Mouse (Mus musculus) frontal cortex, postnatal 14 days (tissue): ENCODE measurements around the gene Nr5a1.

ENCODE experiments used
- DNase-seq, 2 experiments: peaks; one replicate each; pipeline ENCODE4 v3.0.0; 2022; ENCODE audit warnings: low spot score in 2 of 2

Gene Nr5a1

GRCm38 (mm10) chr2:38714324-38714723 lies at the start of gene Nr5a1:
TSS of gene Nr5a1 (minus strand) at chr2:38714542.
- DNase-seq, result no peak

- DNase-seq, result no peak
Measured at GRCm38 (mm10) chr2:38739847-38740246, 25.5 kb upstream of the Nr5a1 start.

GRCm38 (mm10) chr2:38739410-38739809 lies 25.1 kb upstream of the Nr5a1 start:
- DNase-seq, result peak; percentile 20 to 78

- no peak for DNase-seq
Measured at GRCm38 (mm10) chr2:38738601-38739301, 24.4 kb upstream of the Nr5a1 start.

- DNase-seq, result no peak
Measured at GRCm38 (mm10) chr2:38735740-38736139, 21.4 kb upstream of the Nr5a1 start.

GRCm38 (mm10) chr2:38734721-38735120 lies 20.4 kb upstream of the Nr5a1 start:
- no peak for DNase-seq

GRCm38 (mm10) chr2:38730331-38730827 lies 16.0 kb upstream of the Nr5a1 start:
- no peak for DNase-seq

GRCm38 (mm10) chr2:38725427-38725826 lies 11.1 kb upstream of the Nr5a1 start:
- no peak for DNase-seq

- DNase-seq, result no peak
Measured at GRCm38 (mm10) chr2:38723378-38723777, 9.0 kb upstream of the Nr5a1 start.

GRCm38 (mm10) chr2:38722076-38722475 lies 7.7 kb upstream of the Nr5a1 start:
- DNase-seq, result no peak

- no peak for DNase-seq
Measured at GRCm38 (mm10) chr2:38720661-38721060, 6.3 kb upstream of the Nr5a1 start.

- DNase-seq, result no peak
Measured at GRCm38 (mm10) chr2:38719354-38719753, 5.0 kb upstream of the Nr5a1 start.

GRCm38 (mm10) chr2:38718676-38719075 lies 4.3 kb upstream of the Nr5a1 start:
- DNase-seq, result no peak

- DNase-seq, result no peak
Measured at GRCm38 (mm10) chr2:38717436-38717835, 3.1 kb upstream of the Nr5a1 start.

GRCm38 (mm10) chr2:38713596-38713995 lies 746 bp downstream of the Nr5a1 start:
- DNase-seq, result no peak

GRCm38 (mm10) chr2:38712769-38713125 lies 1.6 kb downstream of the Nr5a1 start:
- no peak for DNase-seq

- DNase-seq, result no peak
Measured at GRCm38 (mm10) chr2:38712076-38712768, 2.1 kb downstream of the Nr5a1 start.

- no peak for DNase-seq
Measured at GRCm38 (mm10) chr2:38711421-38711861, 2.9 kb downstream of the Nr5a1 start.

- DNase-seq, result peak in 1 of 2 experiments; percentile 14
Measured at GRCm38 (mm10) chr2:38710304-38711241, 3.8 kb downstream of the Nr5a1 start.

- no peak for DNase-seq
Measured at GRCm38 (mm10) chr2:38708907-38709688, 5.2 kb downstream of the Nr5a1 start.

- no peak for DNase-seq
Measured at GRCm38 (mm10) chr2:38706661-38707060, 7.7 kb downstream of the Nr5a1 start.
